Mouse (Mus musculus): ENCODE data around the gene Ankfn1. TPM values are rescaled to one million over a fixed set of nuclear protein-coding genes. Genes with fewer than 3 reads are reported as not detected.

Gene Ankfn1
- polyA plus RNA-seq (2017; shearing (Covaris generic)): not detected

DNA sequence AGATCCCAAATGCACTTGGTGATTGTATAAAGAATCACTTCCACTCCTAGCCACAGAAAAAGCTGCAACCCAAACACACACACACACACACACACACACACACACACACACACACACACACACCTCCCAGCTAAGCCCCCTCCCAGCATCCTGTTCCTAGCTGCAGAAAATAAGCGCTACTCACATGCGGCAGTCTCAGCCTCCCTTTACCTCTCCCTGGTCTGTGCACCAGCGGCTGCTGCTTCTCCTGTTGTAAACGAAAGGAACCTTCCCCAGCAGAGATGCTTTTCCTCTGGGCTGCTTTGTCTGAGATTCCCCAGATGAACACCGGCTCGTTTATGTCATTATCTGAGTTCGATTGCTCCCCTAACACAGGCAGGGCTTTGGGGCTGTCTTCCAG, at the start of gene Ankfn1:
Gene Ankfn1, minus strand, starts transcription at position 223 of the 400 bp plus-strand sequence.

Other genes with a start within 250 kb of the Ankfn1 start
- gene Pctp, start 225.2 kb upstream of the Ankfn1 start, polyA plus RNA-seq (2017; shearing (Covaris generic)): 1 to 10 TPM; 3.6 to 5.6 TPM